Mouse (Mus musculus) midbrain, embryonic 13.5 days (tissue): ENCODE measurements around the gene Cyp19a1. TPM values are rescaled to one million over a fixed set of nuclear protein-coding genes. Genes with fewer than 3 reads are reported as not detected.

Experiments
- ATAC-seq: fragments of 200-750 bp; cut with Nextera tagmentation; 2 replicates; pipeline ENCODE4 v1.8.0; 2017; ENCODE audit warnings: mild to moderate bottlenecking, moderate TSS enrichment, moderate library complexity
- H3K27ac ChIP-seq: fragments of 300-500 bp; sonication (generic); 2 replicates; pipeline ENCODE4 v1.5.1; 2015; ENCODE audit warnings: inconsistent platforms, mild to moderate bottlenecking, moderate library complexity
- H3K27me3 ChIP-seq: fragments of 300-500 bp; sonication (generic); 2 replicates; pipeline ENCODE4 v1.6.1; 2015; ENCODE audit warnings: mild to moderate bottlenecking, inconsistent platforms
- H3K36me3 ChIP-seq: fragments of 300-500 bp; sonication (generic); 2 replicates; pipeline ENCODE4 v1.6.1; 2015; ENCODE audit warnings: mild to moderate bottlenecking, inconsistent platforms
- H3K4me1 ChIP-seq: fragments of 300-500 bp; sonication (generic); replicated peaks from 2 replicates; pipeline ENCODE4 v1.6.1; 2015; ENCODE audit warnings: inconsistent platforms
- H3K4me2 ChIP-seq: fragments of 300-500 bp; sonication (generic); replicated peaks from 2 replicates; pipeline ENCODE4 v1.6.1; 2015; ENCODE audit warnings: moderate library complexity, mild to moderate bottlenecking, inconsistent platforms
- H3K4me3 ChIP-seq: fragments of 300-500 bp; sonication (generic); replicated peaks from 2 replicates; pipeline ENCODE4 v1.5.1; 2015; ENCODE audit warnings: mild to moderate bottlenecking, inconsistent platforms
- H3K9ac ChIP-seq: fragments of 300-500 bp; sonication (generic); replicated peaks from 2 replicates; pipeline ENCODE4 v1.6.1; 2015; ENCODE audit warnings: mild to moderate bottlenecking, inconsistent platforms
- H3K9me3 ChIP-seq: fragments of 300-500 bp; sonication (generic); 2 replicates; pipeline ENCODE4 v1.6.1; 2016; ENCODE audit warnings: mild to moderate bottlenecking, inconsistent platforms
- WGBS: fragments of 180-500 bp; shearing (Covaris S2); methylation state at CpG from one replicate; pipeline ENCODE4 v1.1.7; 2015; 5-methylcytosine and 5-hydroxymethylcytosine counted together
- polyA plus RNA-seq: library from polyadenylated mRNA; unstranded; fragments of >200 nt; fragmentation: Nextera tagmentation; extraction: Ambion mirVana; gene quantifications from 2 replicates; pipeline ENCODE4 v1.2.1, GENCODE M21; 2015

Gene Cyp19a1
- polyA plus RNA-seq, 1 experiment from 2014 or later = 0.15 TPM

GRCm38 (mm10) chr9:54269987-54270386, 2.1 kb upstream of the Cyp19a1 start:
- 75% methylated on average over 6 of the region's 6 CpGs for WGBS
- Histone ChIP-seq H3K27me3 (no peaks in the 10 kb centered on the region), H3K4me3 (no peak overlapping the region), H3K4me2 (no peak overlapping the region), H3K9me3 (no peaks in the 10 kb centered on the region), H3K9ac (no peak overlapping the region), H3K4me1 (no peaks in the 10 kb centered on the region), H3K27ac (no peak overlapping the region), H3K36me3 (no peaks in the 10 kb centered on the region)
- no peak for ATAC-seq

GRCm38 (mm10) chr9:54264754-54265153, 3.2 kb downstream of the Cyp19a1 start:
- H3K27ac ChIP-seq = no peak overlapping the region
- H3K4me1 ChIP-seq = no peaks in the 10 kb centered on the region
- H3K4me3 ChIP-seq = no peak overlapping the region
- H3K9ac ChIP-seq = no peak overlapping the region
- no peaks in the 10 kb centered on the region for H3K36me3 ChIP-seq
- WGBS = 86% methylated on average over 4 of the region's 4 CpGs
- no peak for ATAC-seq
- H3K27me3 ChIP-seq = no peaks in the 10 kb centered on the region
- H3K9me3 ChIP-seq = no peaks in the 10 kb centered on the region
- no peak overlapping the region for H3K4me2 ChIP-seq

DNA sequence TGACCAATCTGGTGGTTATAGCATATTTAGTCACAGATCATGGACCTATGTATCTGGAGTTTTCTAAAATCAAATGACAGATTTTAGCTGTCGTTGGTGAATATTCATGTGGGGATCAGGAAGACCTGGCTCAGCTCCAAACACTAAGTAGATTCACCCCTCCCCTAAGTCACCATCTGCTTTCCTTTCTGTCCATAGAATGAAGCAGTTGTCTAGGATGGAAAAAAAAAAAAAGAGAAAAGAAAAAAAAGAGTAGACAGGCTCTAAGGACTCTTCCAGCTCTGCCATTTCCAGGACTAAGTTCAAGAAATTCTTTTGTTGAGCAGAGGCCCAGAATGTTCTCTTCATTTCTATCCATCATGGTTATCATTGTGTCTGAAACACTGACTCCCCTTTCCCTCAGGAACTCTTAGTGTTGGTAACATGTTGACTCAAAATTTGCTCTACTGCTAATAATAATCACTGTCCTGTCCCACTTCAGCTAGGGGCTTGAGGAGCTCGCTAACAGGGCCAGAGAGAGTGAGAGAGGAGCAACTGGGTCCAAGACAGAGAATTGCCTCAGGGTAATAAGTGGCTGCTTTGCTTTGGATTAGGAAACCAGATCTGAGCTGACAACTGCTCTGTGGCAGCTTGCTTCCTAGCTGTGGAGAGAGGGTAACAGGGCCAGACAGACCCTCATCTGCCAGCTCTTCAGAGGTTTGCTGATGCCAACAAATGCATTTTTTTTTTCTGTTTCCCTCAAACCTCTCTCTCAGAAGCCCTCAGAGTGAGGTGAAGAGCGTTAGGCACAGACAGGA, 22.8 kb downstream of the Cyp19a1 start:
- H3K4me1 ChIP-seq = peaks cover 10% of the 10 kb centered on the region
- no peaks in the 10 kb centered on the region for H3K27me3 ChIP-seq
- H3K9me3 ChIP-seq = no peaks in the 10 kb centered on the region
- WGBS = 56% methylated on average over 3 of the region's 3 CpGs
- peak overlapping the region; percentile 73 for H3K27ac ChIP-seq
- H3K9ac ChIP-seq = no peak overlapping the region
- no peak overlapping the region for H3K4me2 ChIP-seq
- H3K4me3 ChIP-seq = no peak overlapping the region
- H3K36me3 ChIP-seq = no peaks in the 10 kb centered on the region
- peak; percentile 65; the same call in 1 of the 2 replicates for ATAC-seq

DNA sequence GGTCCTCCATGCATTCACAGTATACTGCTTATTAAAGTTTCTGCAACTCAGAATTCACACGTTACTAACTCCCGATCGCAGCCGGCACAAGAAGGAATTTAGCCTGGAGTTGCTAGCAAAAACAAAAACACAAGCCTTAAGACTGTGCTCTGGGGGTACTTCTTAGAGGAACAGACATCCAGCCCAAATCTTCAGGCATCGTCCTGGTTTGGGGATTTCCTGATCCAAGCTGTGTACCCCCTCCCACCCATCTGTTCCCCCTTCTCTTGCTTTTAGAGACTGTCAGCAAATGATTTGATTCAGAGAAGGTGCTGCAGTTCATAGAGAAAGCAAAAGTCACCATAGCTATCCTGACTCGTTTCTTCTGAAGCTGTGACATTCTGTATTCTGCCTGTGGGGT, 40.3 kb downstream of the Cyp19a1 start:
- H3K4me1 ChIP-seq = peaks cover 2% of the 10 kb centered on the region; the same call in 1 of the 2 replicates
- H3K36me3 ChIP-seq = no peaks in the 10 kb centered on the region
- H3K9me3 ChIP-seq = no peaks in the 10 kb centered on the region
- no peaks in the 10 kb centered on the region for H3K27me3 ChIP-seq
- H3K4me2 ChIP-seq = no peak overlapping the region
- no peak for ATAC-seq
- H3K27ac ChIP-seq = no peak overlapping the region
- WGBS = 63% methylated on average over 6 of the region's 6 CpGs
- no peak overlapping the region for H3K9ac ChIP-seq
- no peak overlapping the region for H3K4me3 ChIP-seq

DNA sequence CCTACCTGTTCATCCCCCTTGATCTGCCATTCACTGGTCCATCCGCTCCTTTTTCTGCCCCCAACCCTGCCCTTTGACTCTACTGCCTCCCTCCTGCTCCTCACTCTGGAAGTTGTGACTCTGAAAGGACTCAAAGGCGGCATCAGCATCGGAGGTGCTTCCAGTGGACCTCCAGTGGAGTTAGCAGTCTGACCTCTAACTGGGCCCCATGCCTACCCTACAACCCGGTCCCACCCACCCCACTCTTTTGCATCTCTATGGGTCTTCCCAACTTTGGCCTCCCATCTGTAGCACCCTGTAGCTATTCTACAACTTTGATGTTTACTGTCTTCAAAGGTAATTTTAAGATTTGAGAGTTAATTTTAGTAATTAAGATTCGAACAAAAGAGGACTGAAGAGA, 51.4 kb downstream of the Cyp19a1 start:
- Histone ChIP-seq H3K9me3 (no peaks in the 10 kb centered on the region), H3K4me1 (no peaks in the 10 kb centered on the region), H3K4me2 (no peak overlapping the region), H3K4me3 (no peak overlapping the region), H3K27me3 (no peaks in the 10 kb centered on the region), H3K36me3 (no peaks in the 10 kb centered on the region), H3K27ac (no peak overlapping the region), H3K9ac (no peak overlapping the region)
- no peak for ATAC-seq
- WGBS = 69% methylated on average over 5 of the region's 5 CpGs

DNA sequence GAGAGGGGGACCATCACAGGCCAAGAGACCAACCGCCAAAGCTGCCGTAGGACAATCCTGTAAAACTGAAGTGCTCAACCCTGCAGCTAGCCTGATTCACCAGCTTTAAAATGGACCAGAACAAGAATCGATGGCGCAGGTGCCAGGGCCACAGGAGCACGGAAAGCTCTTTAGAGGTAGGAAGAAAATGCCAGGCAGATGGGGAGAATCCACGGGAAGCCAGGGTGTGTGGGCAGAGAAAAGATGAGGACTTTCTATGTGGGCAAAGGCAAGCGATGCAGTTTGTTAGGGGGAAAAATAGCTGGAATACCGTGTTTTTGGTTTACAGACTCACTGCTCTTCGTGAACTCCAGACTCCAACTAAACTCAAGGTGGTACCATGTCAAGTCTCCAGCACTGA, 53.0 kb downstream of the Cyp19a1 start:
- H3K36me3 ChIP-seq = no peaks in the 10 kb centered on the region
- 87% methylated on average over 9 of the region's 9 CpGs for WGBS
- H3K4me3 ChIP-seq = no peak overlapping the region
- no peaks in the 10 kb centered on the region for H3K4me1 ChIP-seq
- H3K9ac ChIP-seq = no peak overlapping the region
- no peaks in the 10 kb centered on the region for H3K27me3 ChIP-seq
- H3K27ac ChIP-seq = no peak overlapping the region
- no peak for ATAC-seq
- H3K9me3 ChIP-seq = no peaks in the 10 kb centered on the region
- no peak overlapping the region for H3K4me2 ChIP-seq

DNA sequence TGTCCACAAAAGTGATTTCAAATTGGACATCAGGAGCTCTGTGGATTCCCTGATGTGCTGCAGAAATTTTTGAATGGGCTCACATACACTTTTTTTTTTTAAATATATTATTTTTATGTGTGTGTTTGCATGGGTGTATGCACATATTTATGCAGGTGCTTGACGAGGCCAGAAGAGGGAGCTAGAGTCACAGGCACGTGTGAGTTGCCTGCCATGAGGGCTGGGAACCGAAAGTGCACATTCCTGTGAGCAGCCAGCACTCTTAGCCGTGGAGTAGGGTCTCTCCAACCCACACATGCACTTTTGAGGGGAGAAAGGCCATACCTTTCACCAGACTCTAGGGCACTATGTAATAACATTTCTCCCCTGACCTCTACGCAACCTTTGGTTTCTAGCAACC, 73.1 kb downstream of the Cyp19a1 start:
- Histone ChIP-seq H3K4me2 (no peak overlapping the region), H3K9ac (no peak overlapping the region), H3K27me3 (no peaks in the 10 kb centered on the region), H3K4me3 (no peak overlapping the region), H3K4me1 (no peaks in the 10 kb centered on the region), H3K27ac (no peak overlapping the region), H3K9me3 (no peaks in the 10 kb centered on the region), H3K36me3 (no peaks in the 10 kb centered on the region)
- ATAC-seq = no peak
- WGBS = 73% methylated on average over 5 of the region's 5 CpGs

GRCm38 (mm10) chr9:54191435-54191834, 76.5 kb downstream of the Cyp19a1 start:
- WGBS = 84% methylated on average over 3 of the region's 3 CpGs
- Histone ChIP-seq H3K9ac (no peak overlapping the region), H3K9me3 (no peaks in the 10 kb centered on the region)

DNA sequence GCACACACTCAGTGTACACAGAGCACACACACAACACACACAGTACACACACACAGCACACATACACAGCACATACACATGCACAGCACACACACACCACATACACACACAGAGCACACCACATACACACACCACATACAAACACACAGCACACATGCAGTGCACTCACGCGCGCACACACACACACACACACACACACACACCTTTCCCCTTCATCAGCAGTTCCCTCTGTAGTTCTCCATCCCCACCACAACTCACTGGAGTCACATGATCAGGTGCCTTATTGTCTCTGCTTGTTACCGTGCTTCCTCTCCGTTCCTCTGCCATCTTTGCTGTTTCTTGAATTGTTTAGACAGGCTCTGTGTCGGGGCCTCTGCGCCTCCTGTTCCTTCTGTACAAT, 85.4 kb downstream of the Cyp19a1 start:
- ATAC-seq = peak; percentile 43; the same call in 1 of the 2 replicates
- Histone ChIP-seq H3K9me3 (no peaks in the 10 kb centered on the region), H3K4me3 (no peak overlapping the region), H3K4me1 (no peaks in the 10 kb centered on the region), H3K9ac (no peak overlapping the region), H3K27ac (no peak overlapping the region), H3K27me3 (no peaks in the 10 kb centered on the region), H3K4me2 (no peak overlapping the region), H3K36me3 (no peaks in the 10 kb centered on the region)
- 89% methylated on average over 7 of the region's 7 CpGs for WGBS

More at GRCm38 (mm10) chr9:54191435-54191834, 76.5 kb downstream of the Cyp19a1 start:
- no peak for ATAC-seq
- Histone ChIP-seq H3K27me3 (no peaks in the 10 kb centered on the region), H3K4me1 (no peaks in the 10 kb centered on the region), H3K4me2 (no peak overlapping the region), H3K36me3 (no peaks in the 10 kb centered on the region), H3K27ac (no peak overlapping the region), H3K4me3 (no peak overlapping the region)

DNA sequence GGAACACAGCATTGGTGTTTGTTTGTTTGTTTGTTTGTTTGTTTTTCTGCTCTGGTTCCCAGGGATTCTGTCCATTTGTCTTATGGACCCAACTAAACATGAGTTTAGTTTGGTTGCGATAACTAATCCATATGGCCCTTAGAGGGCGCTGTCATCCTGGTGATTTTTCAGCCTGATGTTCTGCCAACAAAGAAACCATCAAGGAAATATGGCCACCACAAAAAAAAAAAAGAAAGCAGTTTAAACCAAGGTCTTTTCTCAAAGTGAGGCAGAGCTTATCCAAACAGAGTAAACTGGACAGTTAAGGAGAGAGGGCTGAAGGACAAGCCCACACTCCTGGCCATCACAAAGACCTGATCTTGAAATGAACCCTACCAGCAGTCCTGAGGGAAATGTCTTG, 86.6 kb downstream of the Cyp19a1 start:
- Histone ChIP-seq H3K4me3 (no peak overlapping the region), H3K9me3 (no peaks in the 10 kb centered on the region), H3K4me1 (no peaks in the 10 kb centered on the region), H3K27ac (no peak overlapping the region), H3K27me3 (no peaks in the 10 kb centered on the region), H3K4me2 (no peak overlapping the region), H3K36me3 (no peaks in the 10 kb centered on the region), H3K9ac (no peak overlapping the region)
- ATAC-seq = 0 out of 2 replicates have a peak, but pooled peaks have one; percentile 4
- 13% methylated on average over 2 of the region's 2 CpGs for whole genome bisulfite sequencing

DNA sequence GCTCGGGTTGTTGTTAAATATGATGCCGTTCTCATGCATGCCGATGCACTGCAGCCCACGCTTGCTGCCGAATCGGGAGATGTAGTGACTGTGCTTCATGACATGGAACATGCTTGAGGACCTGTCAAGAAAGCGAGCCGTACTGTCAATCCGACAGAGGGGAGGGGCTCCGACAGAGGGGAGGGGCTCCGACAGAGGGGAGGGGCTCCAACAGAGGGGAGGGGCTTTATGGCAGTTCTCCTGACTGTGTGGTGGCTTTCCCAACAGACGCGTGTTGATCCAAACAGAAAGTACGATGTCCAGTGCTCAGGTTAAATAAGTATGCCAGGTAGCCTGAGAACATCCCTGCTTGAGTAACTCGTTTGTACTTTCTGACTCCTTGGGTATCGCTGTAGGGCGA, 87.7 kb downstream of the Cyp19a1 start:
- 80% methylated on average over 17 of the region's 17 CpGs for WGBS
- H3K27me3 ChIP-seq = no peaks in the 10 kb centered on the region
- H3K4me3 ChIP-seq = no peak overlapping the region
- no peaks in the 10 kb centered on the region for H3K9me3 ChIP-seq
- no peak overlapping the region for H3K4me2 ChIP-seq
- no peak overlapping the region for H3K27ac ChIP-seq
- no peaks in the 10 kb centered on the region for H3K4me1 ChIP-seq
- H3K9ac ChIP-seq = no peak overlapping the region
- no peaks in the 10 kb centered on the region for H3K36me3 ChIP-seq
- no peak for ATAC-seq

GRCm38 (mm10) chr9:54169489-54169888, 98.4 kb downstream of the Cyp19a1 start:
- H3K36me3 ChIP-seq = no peaks in the 10 kb centered on the region
- H3K9me3 ChIP-seq = no peaks in the 10 kb centered on the region
- no peak for ATAC-seq
- 54% methylated on average over 5 of the region's 5 CpGs for WGBS
- no peak overlapping the region for H3K9ac ChIP-seq
- H3K4me2 ChIP-seq = no peak overlapping the region
- H3K27me3 ChIP-seq = no peaks in the 10 kb centered on the region
- no peaks in the 10 kb centered on the region for H3K4me1 ChIP-seq
- H3K27ac ChIP-seq = no peak overlapping the region
- H3K4me3 ChIP-seq = no peak overlapping the region

- Histone ChIP-seq H3K4me2 (no peak overlapping the region), H3K4me3 (no peak overlapping the region), H3K9ac (no peak overlapping the region), H3K36me3 (no peaks in the 10 kb centered on the region), H3K4me1 (no peaks in the 10 kb centered on the region), H3K27ac (no peak overlapping the region), H3K9me3 (no peaks in the 10 kb centered on the region), H3K27me3 (no peaks in the 10 kb centered on the region)
- WGBS = 87% methylated on average over 10 of the region's 10 CpGs
- no peak for ATAC-seq
Observed at GRCm38 (mm10) chr9:54168425-54168824, 99.5 kb downstream of the Cyp19a1 start.
